Mouse (Mus musculus) frontal cortex, adult (tissue): ENCODE results near the gene Bbs9.
"Not testable (repeated sequence)": the region's sequence is repeated elsewhere in the genome, so short reads cannot be mapped to it uniquely, and the experiment has no call there.

Source experiments
- ATAC-seq: cut with Nextera tagmentation; 2 replicates; pipeline ENCODE4 v1.9.2; 2017; ENCODE audit warnings: mild to moderate bottlenecking, moderate library complexity, mixed read lengths; ENCODE audit not compliant: low TSS enrichment

The Bbs9 gene

DNA sequence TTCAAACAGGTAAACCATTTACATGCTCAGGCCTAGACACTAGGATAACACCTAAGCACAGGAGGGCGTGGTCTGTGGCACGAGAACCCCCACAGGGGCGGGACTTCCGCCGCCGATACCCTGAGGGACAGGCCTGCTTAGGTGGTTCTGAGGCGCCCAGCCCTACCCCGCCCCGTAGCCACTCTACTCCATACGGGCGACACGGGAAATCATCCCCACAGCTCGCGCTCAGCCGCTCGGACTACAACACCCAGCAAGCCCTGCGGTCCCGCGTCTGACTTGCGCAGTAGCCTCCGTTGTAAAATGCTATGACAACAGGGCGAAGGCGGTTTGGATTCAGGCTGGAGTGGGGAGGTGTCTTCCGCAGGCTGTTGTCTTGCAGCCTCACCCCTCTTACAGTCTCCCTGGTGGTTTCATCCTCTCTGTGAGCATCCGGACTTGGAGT, at the start of gene Bbs9:
Gene Bbs9 (plus strand): TSS at position 292 of the 445 bp plus-strand sequence.
- ATAC-seq, result peak; percentile 99

DNA sequence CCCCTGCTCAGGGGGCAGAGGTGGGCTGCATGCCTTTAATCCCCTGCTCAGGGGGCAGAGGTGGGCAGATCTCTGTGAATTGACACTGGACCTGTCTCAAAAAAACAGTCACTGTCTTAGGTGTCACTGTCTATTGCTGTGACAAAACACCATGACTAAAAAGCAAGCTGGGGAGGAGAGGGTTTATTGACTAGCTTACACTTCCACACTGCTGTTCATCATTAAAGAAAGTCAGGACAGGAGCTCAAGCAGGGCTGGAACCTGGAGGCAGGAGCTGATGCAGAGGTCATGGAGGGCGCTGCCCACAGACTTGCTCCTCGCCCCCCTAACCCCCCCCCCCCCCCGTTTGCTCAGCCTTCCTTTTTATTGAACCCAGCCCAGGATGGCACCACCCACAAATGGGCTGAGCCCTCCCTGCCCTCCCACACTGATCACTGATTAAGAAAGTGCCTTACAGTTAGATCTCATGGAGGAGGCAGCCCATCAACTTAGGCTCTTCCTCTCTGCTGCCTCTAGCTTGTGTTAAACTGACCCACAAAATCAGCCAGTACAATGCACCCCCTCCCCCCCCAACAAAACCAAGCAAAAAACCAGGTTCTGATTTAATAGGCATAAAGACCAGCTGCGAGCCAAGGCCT, 47.4 kb upstream of the Bbs9 start:
- no peak for ATAC-seq

DNA sequence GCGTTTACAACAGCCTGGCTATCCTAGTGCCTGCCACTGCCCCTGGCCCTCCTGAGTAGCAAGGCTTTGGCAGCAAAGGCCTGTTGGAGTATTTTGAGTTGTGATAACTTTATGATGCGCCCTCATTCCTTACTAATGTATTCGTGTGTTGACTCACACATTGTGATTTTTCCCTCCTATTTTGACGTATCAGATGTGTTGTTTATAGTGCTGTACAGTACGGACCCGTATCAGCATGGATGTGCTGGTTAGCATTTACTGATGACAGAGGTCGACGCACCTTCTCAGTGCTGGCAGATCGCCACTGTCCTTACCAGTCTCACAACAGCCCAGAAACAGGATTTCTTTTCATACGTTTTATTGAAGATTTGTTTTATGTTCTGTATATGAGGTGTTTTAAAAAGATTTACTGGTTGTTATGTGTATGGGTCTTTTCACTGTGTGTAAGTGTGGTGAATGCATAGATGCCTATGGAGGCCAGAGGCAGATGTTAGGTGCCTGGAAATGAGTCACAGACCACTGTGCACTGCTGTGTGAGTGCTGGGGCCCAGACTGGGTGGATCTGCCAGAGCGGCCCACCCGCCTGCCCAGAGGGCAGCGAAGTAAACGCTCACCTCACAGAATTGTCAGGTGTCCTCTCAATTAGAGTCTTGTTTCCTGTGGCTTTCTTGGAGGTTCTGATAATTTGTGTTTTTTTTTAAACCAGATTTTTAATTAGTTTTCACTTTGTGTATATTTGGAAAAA, 46.7 kb upstream of the Bbs9 start:
- no peak for ATAC-seq

DNA sequence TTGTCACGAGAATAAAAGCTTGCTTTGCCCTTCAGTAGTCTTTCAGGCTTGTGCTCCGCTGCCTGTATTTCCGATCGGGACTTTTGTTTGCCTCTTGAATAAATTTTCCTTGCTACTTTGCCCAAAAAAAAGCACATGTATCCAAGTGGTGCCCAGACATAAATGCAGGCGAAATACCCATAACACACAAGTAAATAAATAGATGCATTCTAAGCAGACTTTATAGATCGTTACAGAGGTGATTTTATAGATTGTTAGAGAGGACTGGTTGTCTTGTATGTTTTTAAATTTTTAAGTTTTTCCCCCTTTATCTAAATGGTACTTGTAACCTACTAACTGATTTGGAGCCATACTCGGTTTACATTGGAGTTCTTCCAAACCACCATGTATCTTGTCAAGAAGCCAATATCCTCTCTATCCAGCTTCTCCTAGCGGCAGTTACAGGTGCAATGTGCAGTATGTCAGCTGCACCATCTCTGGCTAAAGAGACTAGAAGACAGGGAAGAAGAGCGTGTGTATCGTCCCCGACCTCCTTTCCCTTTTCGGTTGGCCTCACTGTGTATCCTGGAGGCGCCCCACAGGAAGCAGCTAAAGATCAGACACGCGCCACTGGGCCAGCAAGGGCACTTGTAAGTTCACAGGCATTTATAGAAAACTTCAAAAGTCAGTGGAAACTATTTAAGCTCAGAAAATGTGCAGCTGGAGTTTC, 45.8 kb upstream of the Bbs9 start:
- ATAC-seq, result no peak

DNA sequence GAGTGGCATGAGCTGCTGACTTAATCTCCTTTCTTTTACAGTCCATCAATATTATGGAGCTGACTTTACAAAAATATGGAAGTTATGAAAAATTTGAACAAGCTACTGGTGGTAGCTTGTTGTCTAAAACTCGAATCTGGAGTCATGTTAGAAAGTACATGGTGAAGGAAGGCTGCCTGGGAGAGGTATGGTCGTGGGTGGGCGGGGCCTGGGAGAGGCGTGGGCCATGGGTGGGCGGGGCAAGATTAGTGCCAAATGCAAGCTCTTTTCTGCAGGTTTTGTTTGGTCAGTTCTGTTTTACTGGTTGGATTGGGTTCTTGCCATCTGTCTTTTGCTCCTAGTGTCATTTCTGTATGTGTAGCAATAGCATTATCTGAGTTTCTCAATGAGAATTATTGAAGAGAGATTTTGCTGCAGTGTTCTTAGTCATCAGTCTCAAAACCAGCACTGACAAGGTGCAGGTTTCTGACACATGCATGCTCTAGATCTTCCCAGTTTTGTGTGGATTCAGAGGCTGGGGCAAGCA, 45.1 kb upstream of the Bbs9 start:
- ATAC-seq, result no peak

DNA sequence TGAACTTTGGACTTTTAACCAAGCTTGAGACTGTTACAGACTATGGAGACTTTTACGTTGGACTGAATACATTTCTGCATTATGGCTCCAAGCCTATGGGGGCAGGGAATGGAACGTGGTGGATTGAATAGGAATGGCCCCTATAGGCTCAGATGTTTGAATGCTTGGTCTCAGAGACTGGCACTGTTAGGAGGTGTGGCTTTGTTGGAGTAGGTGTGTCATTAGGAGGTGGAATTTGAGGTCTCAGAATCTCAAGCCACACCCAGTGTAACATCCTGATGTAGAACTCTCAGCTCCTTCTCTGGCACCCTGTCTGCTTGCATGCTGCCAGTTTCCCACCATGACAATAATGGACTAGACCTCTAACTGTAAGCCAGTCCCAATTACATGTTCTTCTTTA, 42.3 kb upstream of the Bbs9 start:
- no peak for ATAC-seq

DNA sequence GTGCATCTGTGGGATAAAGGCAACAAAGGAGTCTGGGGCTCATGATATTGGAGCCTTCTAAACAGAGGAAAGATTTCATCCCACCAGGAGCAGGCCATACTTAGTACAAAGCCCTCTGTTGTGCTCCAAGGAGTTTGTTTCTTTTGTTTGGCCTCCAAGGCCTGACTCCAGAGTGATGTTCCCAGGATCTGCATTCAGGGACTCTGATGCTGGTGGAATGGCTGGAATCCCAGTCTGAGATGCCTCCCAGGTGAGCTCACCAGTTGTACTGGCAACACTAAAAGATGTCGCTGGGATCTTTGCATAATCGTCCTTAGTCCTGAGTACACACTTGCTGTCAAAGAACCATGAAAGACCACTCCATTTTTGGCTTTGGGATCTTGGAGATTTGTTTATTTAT, 41.4 kb upstream of the Bbs9 start:
- no peak for ATAC-seq

DNA sequence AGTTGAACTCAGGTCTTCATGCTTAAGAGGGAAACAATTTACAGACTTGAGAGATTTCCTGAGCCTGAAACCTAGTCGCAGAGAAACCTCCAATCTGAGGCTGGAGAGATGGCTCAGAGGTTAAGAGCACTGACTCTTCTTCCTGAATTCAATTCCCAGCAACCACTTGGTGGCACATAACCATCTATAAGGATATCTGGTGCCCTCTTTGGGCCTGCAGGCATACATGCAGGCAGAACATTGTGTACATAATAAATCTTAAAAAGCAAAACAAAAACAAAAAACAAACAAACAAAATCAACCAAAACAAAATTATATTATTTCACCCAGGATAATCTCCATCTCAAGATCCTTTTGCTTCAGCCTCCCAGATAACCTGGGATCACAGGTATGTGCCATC, 36.7 kb upstream of the Bbs9 start:
- no peak for ATAC-seq

DNA sequence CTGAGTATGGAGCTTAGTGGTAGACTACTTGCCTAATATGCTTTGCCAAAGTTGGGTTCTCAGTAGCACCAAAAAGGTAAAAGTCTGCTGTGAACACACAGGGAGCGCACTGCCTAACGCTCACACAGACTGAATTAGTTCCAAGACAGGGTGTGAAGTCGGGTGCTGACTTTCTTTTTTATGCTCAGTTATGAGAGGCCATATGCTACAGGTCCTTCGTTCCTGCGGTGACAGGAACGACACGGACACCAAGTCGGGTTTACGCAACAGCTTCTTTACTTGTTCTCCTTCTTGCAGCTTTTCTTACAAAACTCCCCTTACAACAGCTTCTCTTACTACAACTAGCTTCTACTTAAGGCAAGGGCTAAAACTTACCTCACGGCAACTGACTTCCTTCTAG, 32.4 kb upstream of the Bbs9 start:
- no peak for ATAC-seq

DNA sequence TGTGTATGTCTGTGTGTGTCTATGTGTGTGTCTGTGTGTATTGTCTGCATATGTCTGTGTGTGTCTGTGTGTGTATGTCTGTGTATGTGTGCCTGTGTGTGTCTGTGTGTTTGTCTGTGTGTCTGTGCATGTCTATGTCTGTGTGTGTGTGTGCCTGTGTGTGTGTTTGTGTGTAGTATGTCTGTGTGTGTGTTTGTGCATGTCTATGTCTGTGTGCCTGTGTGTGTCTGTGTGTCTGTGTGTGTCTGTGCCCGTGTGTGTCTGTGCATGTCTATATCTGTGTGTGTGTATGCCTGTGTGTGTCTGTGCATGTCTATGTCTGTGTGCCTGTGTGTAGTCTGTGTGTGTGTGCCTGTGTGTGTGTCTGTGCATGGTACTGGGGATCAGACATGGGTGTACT, 30.4 kb upstream of the Bbs9 start:
- no peak for ATAC-seq

DNA sequence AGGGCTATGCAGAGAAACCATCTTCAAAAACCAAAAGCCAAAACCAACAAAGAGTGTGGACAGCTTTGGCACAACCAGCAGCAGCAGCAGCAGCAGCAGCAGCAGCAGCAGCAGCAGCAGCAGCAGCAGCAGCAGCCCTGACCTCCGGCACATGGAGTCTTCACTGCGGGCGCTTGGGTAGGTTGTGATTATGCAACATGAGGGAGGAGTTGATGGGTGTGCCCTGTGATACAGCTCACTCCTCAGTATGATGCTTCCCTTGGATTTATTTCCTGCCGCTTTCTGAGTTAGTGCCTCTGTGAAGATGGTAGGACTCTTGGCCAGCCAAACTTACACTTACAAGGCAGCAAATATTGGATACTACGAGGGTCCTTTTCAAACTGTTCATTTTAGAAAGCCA, 28.3 kb upstream of the Bbs9 start:
- ATAC-seq, result no peak

DNA sequence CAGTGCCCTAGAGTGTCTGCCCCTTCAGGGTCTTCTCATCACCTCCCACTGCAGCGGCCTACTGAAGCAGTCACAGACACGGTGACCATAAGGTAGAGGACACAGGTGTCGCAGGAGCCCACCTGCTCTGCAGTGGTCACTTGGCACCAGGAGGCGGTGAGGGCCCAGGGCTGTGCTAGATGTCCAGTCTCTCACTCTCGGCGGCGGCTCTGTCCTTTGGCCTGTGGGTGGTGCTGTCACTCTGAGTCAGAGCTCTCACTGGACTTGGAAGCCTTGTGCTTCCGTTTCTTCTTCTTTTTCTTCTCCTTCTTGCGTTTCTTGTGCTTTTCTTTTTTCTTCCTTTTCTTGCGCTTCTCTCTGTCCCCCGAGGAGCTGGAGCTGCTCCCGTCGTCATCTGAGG, 27.1 kb upstream of the Bbs9 start:
- no peak for ATAC-seq

DNA sequence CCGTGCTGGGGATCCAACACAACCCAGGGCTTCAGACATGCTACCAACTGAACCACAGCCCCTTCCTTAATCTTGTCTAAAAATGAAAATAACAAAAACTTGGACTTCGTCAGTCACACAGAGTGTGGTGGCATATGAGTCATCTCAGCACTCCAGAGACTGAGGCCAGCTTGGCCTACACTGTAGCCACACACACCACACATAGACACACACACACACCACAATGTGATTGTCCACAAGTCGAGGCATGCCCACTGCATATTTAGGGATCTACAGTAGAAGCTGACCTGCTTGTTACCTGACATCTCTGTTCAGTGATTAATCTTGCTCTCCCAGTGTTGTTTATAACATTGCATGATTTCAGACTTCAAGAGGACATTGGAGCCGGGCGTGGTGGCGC, 26.3 kb upstream of the Bbs9 start:
- ATAC-seq, result peak; percentile 44; the same call in 1 of the 2 replicates

DNA sequence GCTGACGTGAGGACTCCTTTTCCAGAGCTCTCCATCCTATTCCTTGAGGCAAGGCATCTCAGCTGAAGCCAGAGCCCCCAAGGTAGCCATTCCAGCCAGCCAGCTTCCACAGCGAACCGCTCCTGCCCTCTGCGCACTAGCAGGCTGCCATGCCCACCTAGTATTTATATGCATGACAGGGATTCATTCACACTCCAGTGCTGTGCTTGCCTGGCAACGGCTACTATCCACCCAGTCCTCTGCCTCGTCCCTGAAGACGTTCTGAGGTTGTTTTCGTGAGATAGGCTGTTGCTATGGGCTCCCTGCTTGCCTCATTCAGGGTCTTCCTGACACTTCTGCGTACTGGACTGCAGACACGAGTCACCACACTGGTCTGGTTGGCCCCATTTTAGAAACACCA, 22.8 kb upstream of the Bbs9 start:
- ATAC-seq, result peak; percentile 48

DNA sequence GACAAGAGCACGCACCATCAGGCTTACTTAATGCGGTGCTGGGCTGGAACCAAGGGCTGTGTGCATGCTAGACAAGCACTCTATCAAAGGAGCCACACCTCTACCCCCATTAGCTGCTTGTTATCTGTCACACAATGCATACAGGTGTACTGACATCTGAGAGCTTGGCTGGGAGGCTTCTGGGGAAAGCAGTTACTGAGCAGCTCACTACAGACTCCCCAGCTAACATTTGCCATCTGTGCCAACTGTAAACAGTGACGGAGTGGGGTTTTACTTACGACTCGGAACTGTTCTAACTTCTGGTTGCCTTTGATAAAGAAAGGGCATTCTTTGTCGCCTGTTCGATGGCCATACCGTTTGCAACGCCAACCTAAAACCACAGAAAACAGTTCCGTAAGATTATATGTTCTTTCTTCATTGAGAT, 22.0 kb upstream of the Bbs9 start:
- ATAC-seq, result no peak

DNA sequence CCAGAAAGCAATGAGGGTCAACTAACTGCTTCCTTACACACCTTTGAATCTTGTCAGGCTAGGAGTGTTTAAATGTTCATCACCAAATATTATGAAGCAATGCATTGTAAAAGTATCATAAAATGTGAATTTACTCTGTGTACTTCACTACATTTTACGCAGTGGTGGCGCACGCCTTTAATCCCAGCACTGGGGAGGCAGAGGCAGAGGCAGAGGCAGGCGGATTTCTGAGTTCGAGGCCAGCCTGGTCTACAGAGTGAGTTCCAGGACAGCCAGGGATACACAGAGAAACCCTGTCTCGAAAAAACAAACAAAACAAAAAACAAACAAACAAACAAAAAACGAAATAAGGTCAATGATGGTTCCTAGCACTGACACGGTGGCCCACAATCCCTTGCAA, 21.5 kb upstream of the Bbs9 start, which contains the start of gene Gm17545:
Gene Gm17545 (plus strand): TSS at position 301 of the 400 bp plus-strand sequence.
- not testable (repeated sequence) for ATAC-seq

DNA sequence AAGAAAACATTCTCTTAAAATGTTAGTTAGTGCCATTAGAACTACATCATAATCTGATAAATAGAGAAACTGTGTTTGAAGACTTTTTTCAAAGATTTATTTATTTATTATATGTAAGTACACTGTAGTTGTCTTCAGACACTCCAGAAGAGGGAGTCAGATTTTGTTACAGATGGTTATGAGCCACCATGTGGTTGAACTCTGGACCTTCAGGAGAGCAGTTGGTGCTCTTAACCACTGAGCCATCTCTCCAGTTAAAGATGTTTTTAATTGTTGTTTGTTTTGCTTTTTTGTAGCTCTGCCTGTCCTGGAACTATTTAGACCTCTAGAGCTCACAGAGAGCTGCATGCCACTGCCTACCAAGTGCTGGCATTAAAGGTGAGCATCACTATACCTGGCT, 20.5 kb upstream of the Bbs9 start:
- no peak for ATAC-seq

DNA sequence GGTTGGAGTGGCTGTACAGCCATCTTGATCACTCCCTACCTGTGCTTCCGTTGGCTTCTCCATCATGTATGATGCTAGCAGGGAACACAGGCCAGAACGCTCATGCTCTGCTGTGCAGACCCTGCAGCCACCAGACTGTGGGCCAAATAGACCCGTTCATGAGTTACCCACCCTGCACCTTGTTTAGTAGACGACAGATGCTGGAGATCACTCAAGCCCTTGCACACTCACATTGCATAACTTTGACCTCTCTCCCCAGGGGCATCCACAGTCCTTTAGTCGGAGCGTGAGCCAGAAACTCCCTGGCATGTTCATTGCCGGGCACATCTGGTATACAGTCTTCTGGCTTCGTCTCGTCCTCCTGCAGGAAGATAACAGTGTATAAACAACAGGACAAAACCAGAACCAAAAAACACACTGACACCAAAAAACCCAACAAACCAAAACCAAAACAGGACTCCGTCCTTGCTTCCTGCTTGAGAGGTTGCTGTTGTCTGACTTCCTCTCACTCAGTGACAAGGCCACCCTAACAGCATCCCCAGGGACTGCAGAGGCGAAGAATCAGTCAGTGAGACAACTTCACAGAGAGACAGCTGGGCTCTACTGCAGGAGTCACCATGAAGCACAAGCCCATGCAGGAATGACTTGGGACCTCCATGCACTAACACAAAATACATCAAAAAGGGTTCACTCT, 18.2 kb upstream of the Bbs9 start:
- no peak for ATAC-seq

DNA sequence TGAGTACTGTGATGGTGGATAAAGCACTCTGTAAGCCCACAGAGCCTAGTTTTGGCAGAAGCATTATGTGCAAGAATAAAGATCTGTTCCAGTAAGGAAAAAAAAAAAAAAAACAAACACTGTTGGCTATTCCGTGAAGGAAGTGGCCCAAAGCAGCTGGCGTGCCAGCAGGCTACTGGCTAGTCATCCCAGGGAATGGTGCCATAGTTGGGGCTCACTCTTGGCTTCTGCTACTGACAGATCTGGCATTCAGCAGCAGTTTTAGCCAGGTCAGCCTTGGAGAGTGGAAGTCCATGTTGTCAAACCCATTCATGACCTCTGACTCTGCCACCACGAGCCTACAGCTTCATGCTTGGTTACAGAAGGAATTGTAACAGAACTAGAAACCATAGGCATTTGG, 13.6 kb upstream of the Bbs9 start:
- peak; percentile 74 for ATAC-seq

DNA sequence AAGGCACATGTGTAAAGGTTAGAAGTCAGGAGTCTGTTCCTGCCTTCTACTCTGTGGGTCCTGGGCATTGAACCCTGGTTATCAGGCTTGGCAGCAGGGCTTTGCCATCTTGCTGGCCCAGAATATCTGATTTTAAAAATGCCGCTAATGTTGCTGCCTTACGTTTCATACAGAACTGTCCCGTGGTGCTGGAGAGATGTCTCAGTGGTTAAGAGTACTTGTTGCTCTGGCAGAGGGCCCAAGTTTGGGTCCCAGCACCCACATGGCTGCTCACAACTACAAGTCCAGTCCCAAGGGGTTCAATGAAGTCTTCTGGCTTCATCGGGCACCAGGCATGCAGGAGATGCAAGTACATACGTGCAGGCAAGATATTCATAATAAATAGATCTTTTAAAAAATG, 9.3 kb upstream of the Bbs9 start:
- ATAC-seq, result no peak

DNA sequence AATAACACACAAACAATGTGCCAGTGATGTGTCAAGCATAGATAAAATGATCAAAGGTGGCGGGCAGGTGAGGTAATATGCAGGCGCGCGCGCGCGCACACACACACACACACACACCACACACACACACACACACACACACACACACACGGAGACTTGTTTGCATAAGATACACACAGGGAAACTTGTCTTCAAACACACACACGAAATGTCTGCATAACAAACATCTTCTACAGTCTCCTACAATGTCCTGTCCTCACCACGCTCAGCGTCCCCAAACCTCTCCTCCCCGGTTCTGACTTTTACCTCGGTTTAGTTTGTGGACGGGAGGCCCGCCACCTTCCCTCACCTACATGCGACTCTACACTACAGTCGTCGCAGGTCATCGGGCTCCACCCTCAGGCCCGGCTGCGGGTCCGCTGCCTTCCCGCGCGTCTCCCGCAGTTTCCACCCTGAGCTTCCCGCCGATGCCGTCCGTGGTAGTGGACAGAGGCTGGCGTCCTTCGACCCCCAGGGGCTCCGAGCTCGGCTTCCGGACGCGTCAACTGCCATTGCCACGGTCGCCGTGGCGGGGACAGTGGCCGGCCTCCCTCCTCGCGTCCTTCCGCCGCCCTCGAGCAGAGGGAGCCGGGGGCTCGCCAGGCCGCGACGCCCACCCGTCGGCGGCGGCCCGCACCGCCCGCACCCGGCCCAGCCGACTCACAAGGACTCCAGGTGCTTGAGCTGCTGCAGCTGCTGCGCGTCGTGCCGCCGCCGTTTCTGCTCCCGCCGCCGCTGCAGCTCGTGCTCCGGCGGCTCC, 7.9 kb upstream of the Bbs9 start:
- ATAC-seq, result peak; percentile 62
